In genomic region chr2:30399191-30400171, GRCm38 (mm10) we compare ENCODE assay signal across 10 mouse cellular contexts. TPM values are rescaled to one million over a fixed set of nuclear protein-coding genes. Genes with fewer than 3 reads are reported as not detected.
DNase-seq lines count a peak whose midpoint lies in the region; ATAC-seq and TF ChIP-seq lines count a peak whose summit lies in the region.
"Had no signal": no experiment of that assay in that cellular context is flagged by ENCODE, and none has a peak within 500 bp of the region (broad histone marks: within the 10 kb centered on the region; RNA-seq: fewer than 3 reads in every experiment).

No protein-coding gene starts in this region.

- peaks cover 73% of the 10 kb centered on the region for H3K36me3 ChIP-seq in heart, postnatal 0 days (replicated peaks; ENCODE audit: control insufficient read depth, insufficient read depth, low read length)
- 0 out of 2 replicates have a peak, but pooled peaks cover 4% of the 10 kb centered on the region for H3K36me3 ChIP-seq in hindbrain, embryonic 11.5 days (ENCODE audit: control insufficient read depth, insufficient read depth, low read length)
- peaks cover 26% of the 10 kb centered on the region for H3K36me3 ChIP-seq in midbrain, embryonic 15.5 days (replicated peaks)

- H3K27me3 ChIP-seq in heart, postnatal 0 days (ENCODE audit: control insufficient read depth, insufficient read depth, low read length), result no peaks in the 10 kb centered on the region
- H3K27me3 ChIP-seq in hindbrain, embryonic 11.5 days (ENCODE audit: control insufficient read depth, insufficient read depth, low read length), result no peaks in the 10 kb centered on the region
- no peaks in the 10 kb centered on the region for H3K27me3 ChIP-seq in midbrain, embryonic 15.5 days (replicated peaks)

- no peak overlapping the region for H3K9ac ChIP-seq in heart, postnatal 0 days (replicated peaks; ENCODE audit: low read depth, low read length)
- H3K9ac ChIP-seq in hindbrain, embryonic 11.5 days (ENCODE audit: low read depth, low read length), result peak overlapping the region; percentile 46
- peak overlapping the region; percentile 18; the same call in 1 of the 2 replicates for H3K9ac ChIP-seq in midbrain, embryonic 15.5 days

- 44% methylated on average over 20 of the region's 20 CpGs for WGBS in heart, postnatal 0 days
- WGBS in hindbrain, embryonic 11.5 days, result 33% methylated on average over 20 of the region's 20 CpGs
- 16% methylated on average over 20 of the region's 20 CpGs for WGBS in midbrain, embryonic 15.5 days

- H3K4me1 ChIP-seq in heart, postnatal 0 days (ENCODE audit: control insufficient read depth, insufficient read depth), result 0 out of 2 replicates have a peak, but pooled peaks cover 5% of the 10 kb centered on the region
- peaks cover 14% of the 10 kb centered on the region for H3K4me1 ChIP-seq in hindbrain, embryonic 11.5 days (replicated peaks; ENCODE audit: control insufficient read depth, insufficient read depth, low read length)
- peaks cover 14% of the 10 kb centered on the region for H3K4me1 ChIP-seq in midbrain, embryonic 15.5 days

- H3K4me2 ChIP-seq in heart, postnatal 0 days (ENCODE audit: low read depth, low read length), result no peak overlapping the region
- no peak overlapping the region for H3K4me2 ChIP-seq in hindbrain, embryonic 11.5 days (replicated peaks; ENCODE audit: low read depth, low read length)
- no peak overlapping the region for H3K4me2 ChIP-seq in midbrain, embryonic 15.5 days

- no peaks in the 10 kb centered on the region for H3K9me3 ChIP-seq in heart, postnatal 0 days (replicated peaks; ENCODE audit: control insufficient read depth, low read length)
- H3K9me3 ChIP-seq in hindbrain, embryonic 11.5 days (ENCODE audit: control insufficient read depth, low read length), result no peaks in the 10 kb centered on the region
- H3K9me3 ChIP-seq in midbrain, embryonic 15.5 days, result no peaks in the 10 kb centered on the region
- H3K9me3 ChIP-seq: G1E had no signal

- no peak overlapping the region for H3K4me3 ChIP-seq in heart, postnatal 0 days (ENCODE audit: low read depth, low read length)
- no peak overlapping the region for H3K4me3 ChIP-seq in hindbrain, embryonic 11.5 days (ENCODE audit: low read depth, low read length)
- H3K4me3 ChIP-seq in midbrain, embryonic 15.5 days, result no peak overlapping the region

- peak overlapping the region; percentile 39 for H3K27ac ChIP-seq in heart, postnatal 0 days (ENCODE audit: low read depth)
- H3K27ac ChIP-seq in hindbrain, embryonic 11.5 days (ENCODE audit: low read depth, low read length), result peak overlapping the region; percentile 90
- H3K27ac ChIP-seq in midbrain, embryonic 15.5 days, result peak overlapping the region; percentile 74

- no peak for TF ChIP-seq EP300 in heart, postnatal 0 days (IDR thresholded peaks at IDR 0.05; ENCODE audit: low read depth)

- TF ChIP-seq CTCF in heart, postnatal 0 days (IDR thresholded peaks at IDR 0.05; ENCODE audit: low read depth), result no peak

- DNase-seq in heart, postnatal 0 days (ENCODE audit: low spot score), result no peak
- DNase-seq in heart, adult 8-10 months (ENCODE audit: low spot score), result no peak
- DNase-seq in cerebellum, adult 18-20 months, result peak; percentile 82 to 87
- DNase-seq in hindbrain, embryonic 11.5 days (ENCODE audit: low spot score), result peak; percentile 63
- DNase-seq in adrenal gland, postnatal 4 days (ENCODE audit: low spot score in 2 of 2), result no peak
- DNase-seq in layer of hippocampus, adult 9-11 months, result no peak
- no peak for DNase-seq in frontal cortex, postnatal 36 days (ENCODE audit: low spot score in 2 of 2)
- DNase-seq: gastrocnemius, postnatal 36 days had no signal

- ATAC-seq in heart, postnatal 0 days (ENCODE audit: insufficient read depth, low read depth), result peak; percentile 56
- peak; percentile 76 for ATAC-seq in hindbrain, embryonic 11.5 days (ENCODE audit: low FRiP score)
- ATAC-seq in midbrain, embryonic 15.5 days (replicated peaks), result peak; percentile 48

RNA-seq across cellular contexts. Expression of gene Dolpp1, which starts 7.4 kb away (rescaled TPM):
- 40.6 and 56.4 TPM in 2 replicates for total RNA-seq in heart, postnatal 0 days (2014; rRNA removed; ENCODE audit: low replicate concordance)
- polyA plus RNA-seq in heart, postnatal 0 days (2015; fragmentation: Nextera tagmentation; extraction: Ambion mirVana), result 14.4 and 15.0 TPM in 2 replicates
- total RNA-seq in heart, adult 8-10 months (2022), result 1 to 10 TPM; 5.7 to 9.8 (median 7.9) TPM
- 41.9 and 44.5 TPM in 2 replicates for polyA plus RNA-seq in hindbrain, embryonic 11.5 days (2014; fragmentation: Nextera tagmentation; extraction: Ambion mirVana)
- polyA plus RNA-seq in midbrain, embryonic 15.5 days (2015; fragmentation: Nextera tagmentation; extraction: Ambion mirVana), result 66.8 and 69.9 TPM in 2 replicates
- total RNA-seq in adrenal gland, postnatal 4 days (2021), result 10 to 100 TPM; 25.9 to 33.9 TPM

RNA-seq across cellular contexts. Expression of gene Crat, which starts 16.1 kb away (rescaled TPM):
- 351 and 413 TPM in 2 replicates for total RNA-seq in heart, postnatal 0 days (2014; rRNA removed; ENCODE audit: low replicate concordance)
- polyA plus RNA-seq in heart, postnatal 0 days (2015; fragmentation: Nextera tagmentation; extraction: Ambion mirVana), result 263 and 266 TPM in 2 replicates
- total RNA-seq in heart, adult 8-10 months (2022), result 100 to 1,000 TPM; 490 to 636 (median 559) TPM
- 21.5 and 27.5 TPM in 2 replicates for polyA plus RNA-seq in hindbrain, embryonic 11.5 days (2014; fragmentation: Nextera tagmentation; extraction: Ambion mirVana)
- 22.5 and 23.9 TPM in 2 replicates for polyA plus RNA-seq in midbrain, embryonic 15.5 days (2015; fragmentation: Nextera tagmentation; extraction: Ambion mirVana)
- 10 to 100 TPM; 77.6 to 90.3 TPM for total RNA-seq in adrenal gland, postnatal 4 days (2021)

RNA-seq across cellular contexts. Expression of gene Ptpa, which starts 16.4 kb away (rescaled TPM):
- total RNA-seq in heart, postnatal 0 days (2014; rRNA removed; ENCODE audit: low replicate concordance), result 109 and 112 TPM in 2 replicates
- 92.4 TPM in 2 replicates for polyA plus RNA-seq in heart, postnatal 0 days (2015; fragmentation: Nextera tagmentation; extraction: Ambion mirVana)
- 100 to 1,000 TPM in 1 of 4 experiments, 10 to 100 TPM in 3; 74.6 to 100 (median 83.0) TPM for total RNA-seq in heart, adult 8-10 months (2022)
- 55.4 and 62.8 TPM in 2 replicates for polyA plus RNA-seq in hindbrain, embryonic 11.5 days (2014; fragmentation: Nextera tagmentation; extraction: Ambion mirVana)
- 152 and 155 TPM in 2 replicates for polyA plus RNA-seq in midbrain, embryonic 15.5 days (2015; fragmentation: Nextera tagmentation; extraction: Ambion mirVana)
- 100 to 1,000 TPM; 165 to 169 TPM for total RNA-seq in adrenal gland, postnatal 4 days (2021)

RNA-seq across cellular contexts. Expression of gene Miga2, which starts 35.4 kb away (rescaled TPM):
- 82.6 and 105 TPM in 2 replicates for total RNA-seq in heart, postnatal 0 days (2014; rRNA removed; ENCODE audit: low replicate concordance)
- polyA plus RNA-seq in heart, postnatal 0 days (2015; fragmentation: Nextera tagmentation; extraction: Ambion mirVana), result 31.9 and 32.6 TPM in 2 replicates
- 10 to 100 TPM; 66.5 to 76.0 (median 71.4) TPM for total RNA-seq in heart, adult 8-10 months (2022)
- polyA plus RNA-seq in hindbrain, embryonic 11.5 days (2014; fragmentation: Nextera tagmentation; extraction: Ambion mirVana), result 13.9 and 18.6 TPM in 2 replicates
- polyA plus RNA-seq in midbrain, embryonic 15.5 days (2015; fragmentation: Nextera tagmentation; extraction: Ambion mirVana), result 33.9 and 34.9 TPM in 2 replicates
- total RNA-seq in adrenal gland, postnatal 4 days (2021), result 10 to 100 TPM; 65.1 to 71.1 TPM

RNA-seq across cellular contexts. Expression of gene Sh3glb2, which starts 40.3 kb away (rescaled TPM):
- total RNA-seq in heart, postnatal 0 days (2014; rRNA removed; ENCODE audit: low replicate concordance), result 204 and 234 TPM in 2 replicates
- 89.5 and 93.8 TPM in 2 replicates for polyA plus RNA-seq in heart, postnatal 0 days (2015; fragmentation: Nextera tagmentation; extraction: Ambion mirVana)
- total RNA-seq in heart, adult 8-10 months (2022), result 10 to 100 TPM; 37.2 to 45.5 (median 41.6) TPM
- 42.6 and 48.5 TPM in 2 replicates for polyA plus RNA-seq in hindbrain, embryonic 11.5 days (2014; fragmentation: Nextera tagmentation; extraction: Ambion mirVana)
- polyA plus RNA-seq in midbrain, embryonic 15.5 days (2015; fragmentation: Nextera tagmentation; extraction: Ambion mirVana), result 214 and 219 TPM in 2 replicates
- total RNA-seq in adrenal gland, postnatal 4 days (2021), result 100 to 1,000 TPM; 106 to 107 TPM

Comparison
In these comparisons a context has a peak if more than half of its experiments do, and no peak if none do; other contexts are left out.
1. DNase-seq: peak in cerebellum, adult 18-20 months (2 of 2) and hindbrain, embryonic 11.5 days (single experiment); none in heart, postnatal 0 days (single experiment), heart, adult 8-10 months (single experiment), adrenal gland, postnatal 4 days (0 of 2), layer of hippocampus, adult 9-11 months (single experiment) and frontal cortex, postnatal 36 days (0 of 2).
2. H3K27ac ChIP-seq: peak in every context shown above with its lines; median percentile 90 in hindbrain, embryonic 11.5 days; 74 in midbrain, embryonic 15.5 days; 39 in heart, postnatal 0 days.
3. Peak in every context shown above with its lines, with median percentiles within 50 percentile points of each other: ATAC-seq.